Mouse (Mus musculus) embryo, embryonic 10 days (tissue): ENCODE results near the gene Trim9.

Experiments used
- DNase-seq: peaks from one replicate; pipeline ENCODE4 v3.0.0-alpha.2; 2015; ENCODE audit warnings: low spot score

The Trim9 gene

GRCm38 (mm10) chr12:70212501-70212900 lies 134.9 kb downstream of the Trim9 start:
- no peak for DNase-seq

GRCm38 (mm10) chr12:70208214-70208613 lies 139.2 kb downstream of the Trim9 start:
- DNase-seq: no peak

- no peak for DNase-seq
Observed at GRCm38 (mm10) chr12:70204433-70204832, 143.0 kb downstream of the Trim9 start.

GRCm38 (mm10) chr12:70201926-70202529 lies 145.4 kb downstream of the Trim9 start:
- DNase-seq: no peak

GRCm38 (mm10) chr12:70196341-70196740 lies 151.1 kb downstream of the Trim9 start:
- DNase-seq: no peak

- DNase-seq: no peak
Observed at GRCm38 (mm10) chr12:70195426-70195825, 152.0 kb downstream of the Trim9 start.
